Mouse (Mus musculus) kidney, embryonic 14.5 days (tissue): ENCODE measurements at regions not wholly inside any gene's neighbourhood (a gene's known extent, or its start where the extent isn't known, plus 50 kb on each side); places are given as distances from the start of the nearest gene placed in this dataset.
"Not testable (repeated sequence)": the region's sequence is repeated elsewhere in the genome, so short reads cannot be mapped to it uniquely, and the experiment has no call there.

Experiments used
- ATAC-seq: fragments of 200-750 bp; cut with Nextera tagmentation; 2 replicates; pipeline ENCODE4 v1.8.0; 2017; ENCODE audit warnings: moderate number of reproducible peaks, mild to moderate bottlenecking, moderate TSS enrichment, moderate library complexity; ENCODE audit not compliant: low FRiP score, low TSS enrichment
- H3K27ac ChIP-seq: fragments of 300-500 bp; sonication (generic); 2 replicates; pipeline ENCODE4 v1.5.1; 2014; ENCODE audit warnings: low read depth, mild to moderate bottlenecking, low read length, moderate library complexity, mixed read lengths
- H3K27me3 ChIP-seq: fragments of 300-500 bp; sonication (generic); 2 replicates; pipeline ENCODE4 v1.6.1; 2014; ENCODE audit warnings: mild to moderate bottlenecking, low read length; ENCODE audit not compliant: control insufficient read depth, insufficient read depth
- H3K36me3 ChIP-seq: fragments of 300-500 bp; sonication (generic); 2 replicates; pipeline ENCODE4 v1.6.1; 2014; ENCODE audit warnings: low read length, mixed read lengths; ENCODE audit not compliant: control insufficient read depth, insufficient read depth
- H3K4me1 ChIP-seq: fragments of 300-500 bp; sonication (generic); 2 replicates; pipeline ENCODE4 v1.6.1; 2014; ENCODE audit warnings: low read length, mixed read lengths; ENCODE audit not compliant: control insufficient read depth, insufficient read depth
- H3K4me2 ChIP-seq: fragments of 300-500 bp; sonication (generic); replicated peaks from 2 replicates; pipeline ENCODE4 v1.6.1; 2014; ENCODE audit warnings: low read depth, mild to moderate bottlenecking, low read length
- H3K4me3 ChIP-seq: fragments of 300-500 bp; sonication (generic); 2 replicates; pipeline ENCODE4 v1.5.1; 2014; ENCODE audit warnings: mild to moderate bottlenecking, low read length
- H3K9ac ChIP-seq: fragments of 300-500 bp; sonication (generic); 2 replicates; pipeline ENCODE4 v1.6.1; 2014; ENCODE audit warnings: low read depth, mild to moderate bottlenecking, low read length, moderate library complexity
- H3K9me3 ChIP-seq: fragments of 300-500 bp; sonication (generic); 2 replicates; pipeline ENCODE4 v1.6.1; 2016; ENCODE audit warnings: low read length; ENCODE audit not compliant: control insufficient read depth
- WGBS: fragments of 180-500 bp; shearing (Covaris S2); extraction: QIAGEN DNeasy Blood & Tissue Kit; methylation state at CpG from one replicate; pipeline ENCODE4 v1.1.7; 2014; 5-methylcytosine and 5-hydroxymethylcytosine counted together

DNA sequence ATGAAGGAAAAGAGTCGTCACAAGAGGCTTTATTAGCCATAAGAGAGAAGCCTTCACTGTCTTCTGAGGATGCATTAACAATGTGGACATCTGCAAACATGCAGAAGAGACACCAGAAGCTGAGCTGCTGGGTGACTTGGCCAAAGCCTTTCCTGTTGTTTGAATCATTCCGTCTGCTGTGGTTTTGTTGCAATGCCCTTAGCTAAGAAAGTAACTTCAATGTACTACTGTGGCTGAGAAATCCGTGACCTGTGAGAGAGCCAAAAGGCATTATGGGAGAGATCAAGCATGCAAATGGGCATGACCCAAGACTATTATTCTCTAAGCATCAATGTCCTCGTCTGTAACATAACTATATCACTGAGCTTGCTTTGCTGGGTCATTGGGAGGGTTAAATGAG, 132.7 kb upstream of the Mon1b start:
- Histone ChIP-seq H3K4me2 (no peak overlapping the region), H3K4me3 (no peak overlapping the region), H3K36me3 (no peaks in the 10 kb centered on the region), H3K9me3 (no peaks in the 10 kb centered on the region), H3K9ac (no peak overlapping the region), H3K4me1 (no peaks in the 10 kb centered on the region), H3K27me3 (no peaks in the 10 kb centered on the region), H3K27ac (no peak overlapping the region)
- WGBS, result 63% methylated on average over 4 of the region's 4 CpGs
- ATAC-seq, result no peak

DNA sequence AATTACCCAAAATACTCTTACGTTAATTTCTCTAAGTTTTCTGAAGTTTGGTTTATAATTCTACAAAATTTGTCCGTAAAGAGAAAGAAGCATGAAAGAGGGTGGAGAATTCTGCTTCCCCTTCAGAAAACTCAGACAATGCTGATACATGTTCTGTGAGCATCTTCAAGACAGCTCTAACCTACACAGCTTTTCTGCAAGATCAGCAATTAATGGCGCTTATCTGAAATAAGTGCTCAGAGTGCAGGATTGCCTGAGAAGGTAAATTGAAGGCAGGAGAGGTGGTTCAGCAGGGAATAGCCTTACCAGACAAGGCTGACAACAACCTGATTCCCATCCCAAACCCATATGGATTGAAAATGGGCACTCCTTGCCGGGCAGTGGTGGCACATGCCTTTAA, 122.5 kb upstream of the Mon1b start:
- Histone ChIP-seq H3K36me3 (no peaks in the 10 kb centered on the region), H3K4me2 (no peak overlapping the region), H3K27me3 (no peaks in the 10 kb centered on the region), H3K27ac (no peak overlapping the region), H3K4me1 (no peaks in the 10 kb centered on the region), H3K9ac (no peak overlapping the region), H3K4me3 (no peak overlapping the region), H3K9me3 (no peaks in the 10 kb centered on the region)
- ATAC-seq, result no peak
- 96% methylated on average over 4 of the region's 4 CpGs for WGBS

DNA sequence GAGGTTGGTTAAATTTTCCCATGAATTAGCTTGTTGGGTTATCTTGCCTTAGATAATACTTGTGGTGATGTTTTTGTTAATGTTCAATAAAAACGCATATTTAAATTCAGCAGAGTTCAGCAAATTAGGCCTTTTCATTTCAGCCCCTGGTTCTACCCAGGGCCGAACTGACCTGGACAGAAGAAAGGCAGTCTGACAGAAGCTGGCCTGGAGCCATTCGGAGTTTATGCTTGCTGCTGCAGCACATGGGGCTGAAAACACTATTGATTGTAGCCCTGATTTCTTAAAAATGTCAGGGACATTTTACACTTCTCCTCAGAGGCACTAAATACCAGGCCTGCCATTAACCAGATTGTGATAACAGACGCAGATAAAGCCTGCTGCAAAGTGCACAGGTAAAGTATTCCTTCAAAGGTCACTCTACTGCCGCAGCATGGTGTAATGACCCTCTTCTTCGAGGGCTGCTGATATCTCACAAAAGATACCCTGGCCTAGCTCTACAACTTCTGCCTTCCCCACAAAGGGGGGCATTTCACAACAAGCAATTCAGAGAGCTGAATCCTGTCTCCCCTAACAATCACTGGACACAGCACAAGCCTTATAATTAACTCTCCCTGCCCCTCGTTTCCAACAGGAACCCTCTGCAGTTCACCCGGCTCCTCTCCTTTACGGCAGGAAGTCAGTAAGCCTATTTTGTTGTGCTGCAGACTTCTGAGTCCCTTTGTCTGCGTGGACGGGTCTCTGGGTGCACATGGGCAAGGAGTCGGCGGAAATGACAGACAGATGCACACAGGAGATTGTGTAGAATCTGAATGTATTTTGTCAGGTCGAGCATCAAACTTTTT, 121.3 kb upstream of the Mon1b start:
- H3K9ac ChIP-seq, result no peak overlapping the region
- H3K27me3 ChIP-seq, result no peaks in the 10 kb centered on the region
- no peak overlapping the region for H3K4me3 ChIP-seq
- no peak overlapping the region for H3K27ac ChIP-seq
- 64% methylated on average over 14 of the region's 14 CpGs for WGBS
- H3K36me3 ChIP-seq, result no peaks in the 10 kb centered on the region
- no peak overlapping the region for H3K4me2 ChIP-seq
- H3K9me3 ChIP-seq, result no peaks in the 10 kb centered on the region
- ATAC-seq, result no peak
- H3K4me1 ChIP-seq, result no peaks in the 10 kb centered on the region

DNA sequence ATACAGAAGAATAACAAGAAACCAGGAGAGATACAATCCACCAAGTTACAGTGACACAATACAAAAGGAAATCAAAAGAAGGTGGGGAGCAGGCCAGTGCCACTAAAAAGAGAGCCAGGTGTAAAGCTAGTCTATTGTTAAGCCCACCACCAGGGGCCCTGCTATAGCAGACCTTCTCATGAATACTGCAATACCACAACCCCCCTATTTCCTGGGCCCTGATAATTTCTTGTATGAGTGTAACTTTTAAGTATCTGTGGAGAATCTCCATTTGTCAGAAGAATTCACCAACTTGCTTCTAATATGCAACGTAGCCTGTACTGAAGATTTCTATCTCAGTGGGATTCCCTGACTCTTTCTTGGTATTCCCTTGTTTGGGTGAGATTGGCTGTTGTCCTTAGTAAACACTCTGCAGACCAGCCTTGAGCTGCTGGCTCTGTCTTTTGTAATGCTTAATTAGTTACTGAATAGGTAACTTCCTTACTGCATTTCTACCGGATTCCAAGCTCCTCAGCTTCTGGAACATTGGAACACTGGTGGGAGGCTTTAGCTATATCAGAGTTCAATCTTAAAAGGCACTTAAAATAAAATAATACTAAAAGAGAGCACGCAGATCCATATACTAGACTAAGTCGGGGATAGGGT, 120.5 kb upstream of the Mon1b start:
- not testable (repeated sequence) for H3K4me1 ChIP-seq, H3K36me3 ChIP-seq, H3K4me2 ChIP-seq, ATAC-seq, H3K9me3 ChIP-seq, H3K27me3 ChIP-seq, H3K9ac ChIP-seq, H3K27ac ChIP-seq, H3K4me3 ChIP-seq
- 68% methylated on average over 4 of the region's 4 CpGs for WGBS

DNA sequence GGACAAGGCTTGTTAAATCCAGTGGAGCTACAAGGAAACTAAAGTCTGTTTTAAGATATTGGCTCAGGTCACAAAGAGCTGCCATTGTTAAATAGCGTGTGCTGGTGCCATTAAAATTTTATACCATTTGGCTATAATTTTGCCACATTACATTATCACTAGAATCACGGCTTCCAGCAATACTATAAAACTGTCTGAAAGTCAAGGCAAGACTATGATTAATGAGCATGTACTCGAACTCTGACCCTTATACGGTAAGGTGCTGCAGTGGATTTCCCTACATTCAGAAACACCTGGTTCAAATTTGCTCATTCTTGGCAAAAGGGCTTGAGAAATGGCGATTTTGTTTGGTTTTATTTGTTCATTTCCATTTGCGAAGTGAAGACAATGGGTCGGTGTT, 119.2 kb upstream of the Mon1b start:
- H3K9me3 ChIP-seq, result no peaks in the 10 kb centered on the region
- no peak for ATAC-seq
- no peaks in the 10 kb centered on the region for H3K27me3 ChIP-seq
- no peak overlapping the region for H3K27ac ChIP-seq
- no peak overlapping the region for H3K4me3 ChIP-seq
- no peaks in the 10 kb centered on the region for H3K36me3 ChIP-seq
- H3K4me1 ChIP-seq, result no peaks in the 10 kb centered on the region
- no peak overlapping the region for H3K4me2 ChIP-seq
- no peak overlapping the region for H3K9ac ChIP-seq
- WGBS, result 71% methylated on average over 7 of the region's 7 CpGs

DNA sequence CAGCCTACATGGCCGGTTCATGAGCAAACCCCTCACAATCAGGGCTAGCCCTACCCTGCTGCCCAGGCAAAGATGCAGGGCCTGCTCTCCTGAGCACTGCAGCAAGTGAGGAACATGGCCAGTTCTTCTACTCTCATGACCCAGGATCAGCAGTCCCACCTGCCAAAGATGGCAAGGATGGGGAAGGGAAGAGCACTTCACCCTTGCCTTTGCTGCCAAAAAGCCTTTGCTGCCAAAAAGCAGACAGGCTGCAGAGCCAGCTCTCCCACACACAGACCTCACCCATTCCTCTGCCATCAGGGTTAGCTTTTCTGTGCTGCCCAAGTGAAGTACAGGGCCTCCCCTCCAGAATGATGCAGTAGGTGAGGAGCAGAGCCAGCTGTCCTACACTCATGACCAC, 117.5 kb upstream of the Mon1b start:
- no peak overlapping the region for H3K27ac ChIP-seq
- H3K4me1 ChIP-seq, result no peaks in the 10 kb centered on the region
- no peaks in the 10 kb centered on the region for H3K9me3 ChIP-seq
- H3K9ac ChIP-seq, result no peak overlapping the region
- no peaks in the 10 kb centered on the region for H3K27me3 ChIP-seq
- H3K4me3 ChIP-seq, result no peak overlapping the region
- ATAC-seq, result no peak
- 93% methylated on average over 1 of the region's 1 CpGs for WGBS
- no peaks in the 10 kb centered on the region for H3K36me3 ChIP-seq
- no peak overlapping the region for H3K4me2 ChIP-seq

DNA sequence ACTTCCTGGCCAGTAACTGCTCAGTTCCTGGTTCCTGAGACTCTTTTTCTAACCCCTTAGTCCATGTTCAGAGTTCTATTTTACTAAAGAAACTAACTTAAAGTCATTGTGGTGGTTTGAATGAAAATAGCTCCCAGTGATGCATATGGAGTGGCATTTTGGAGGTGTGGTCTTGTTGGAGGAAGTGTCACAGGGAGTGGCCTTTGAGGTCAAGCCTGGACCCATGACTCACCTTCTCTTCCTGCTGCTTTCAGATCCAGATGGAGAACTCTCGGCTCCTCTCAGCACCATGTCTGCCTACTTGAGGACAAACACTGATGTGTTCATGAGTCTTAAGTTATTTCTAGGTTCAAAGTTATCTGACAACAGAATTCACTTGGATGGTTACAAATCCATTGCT, 111.8 kb upstream of the Mon1b start:
- no peaks in the 10 kb centered on the region for H3K36me3 ChIP-seq
- H3K4me2 ChIP-seq, result no peak overlapping the region
- no peak overlapping the region for H3K9ac ChIP-seq
- H3K4me3 ChIP-seq, result no peak overlapping the region
- H3K27ac ChIP-seq, result no peak overlapping the region
- no peaks in the 10 kb centered on the region for H3K9me3 ChIP-seq
- no peaks in the 10 kb centered on the region for H3K27me3 ChIP-seq
- WGBS, result 59% methylated on average over 1 of the region's 1 CpGs
- H3K4me1 ChIP-seq, result no peaks in the 10 kb centered on the region
- no peak for ATAC-seq

DNA sequence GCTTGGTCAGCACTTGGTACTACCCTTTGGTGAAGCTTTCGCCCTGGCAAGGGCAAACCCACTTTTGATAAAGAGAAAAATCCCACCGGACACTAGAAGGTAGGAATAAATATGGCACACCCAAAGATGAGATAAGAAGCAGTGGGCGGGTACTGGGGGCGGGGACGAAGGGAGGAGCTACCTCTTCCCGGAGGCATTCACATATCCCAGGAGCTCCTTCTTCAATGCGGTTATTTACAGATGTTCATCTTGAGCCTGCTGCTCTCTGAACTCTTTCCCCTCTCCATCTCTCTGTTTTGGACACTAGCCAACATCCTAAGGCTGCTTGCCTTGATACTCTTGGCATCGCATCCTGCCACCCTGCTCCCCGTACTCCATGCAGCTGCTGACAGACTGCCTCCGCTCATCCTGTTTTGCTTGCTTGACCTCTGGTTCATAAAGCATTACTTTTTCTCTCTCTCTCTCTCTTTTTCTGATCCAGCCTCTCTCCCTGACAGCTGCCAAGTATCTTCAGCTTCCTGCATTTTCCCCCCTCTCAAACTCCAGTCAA, 104.2 kb upstream of the Mon1b start:
- H3K27ac ChIP-seq, result peak overlapping the region; percentile 47; the same call in 1 of the 2 replicates
- 54% methylated on average over 10 of the region's 10 CpGs for WGBS
- 0 out of 2 replicates have a peak, but pooled peaks have one; percentile 30 for ATAC-seq
- H3K36me3 ChIP-seq, result no peaks in the 10 kb centered on the region
- no peak overlapping the region for H3K4me3 ChIP-seq
- H3K9me3 ChIP-seq, result no peaks in the 10 kb centered on the region
- H3K27me3 ChIP-seq, result no peaks in the 10 kb centered on the region
- H3K4me2 ChIP-seq, result no peak overlapping the region
- H3K9ac ChIP-seq, result no peak overlapping the region
- 0 out of 2 replicates have a peak, but pooled peaks cover 4% of the 10 kb centered on the region for H3K4me1 ChIP-seq

DNA sequence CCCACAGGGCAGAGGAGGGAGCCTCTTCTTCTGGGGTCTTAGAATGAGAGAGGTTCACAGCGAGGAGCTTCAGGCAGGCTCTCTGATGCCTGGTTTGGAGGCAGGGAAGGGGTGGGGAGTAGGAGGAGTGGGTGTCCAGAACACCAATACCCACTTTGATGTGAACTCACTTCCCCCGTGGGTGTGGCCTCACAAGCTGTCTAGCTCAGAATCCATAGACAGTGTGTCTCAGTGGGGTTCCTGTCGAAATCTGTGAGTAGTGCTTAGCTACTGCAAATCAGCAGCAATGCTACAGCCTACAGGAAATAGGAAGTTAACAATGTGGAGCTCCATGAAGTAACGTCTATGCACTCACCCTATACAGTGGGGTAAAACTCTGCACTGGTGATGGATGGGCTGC, 102.5 kb upstream of the Mon1b start:
- Histone ChIP-seq H3K27me3 (no peaks in the 10 kb centered on the region), H3K4me1 (0 out of 2 replicates have a peak, but pooled peaks cover 4% of the 10 kb centered on the region), H3K4me2 (no peak overlapping the region), H3K36me3 (no peaks in the 10 kb centered on the region), H3K9me3 (no peaks in the 10 kb centered on the region), H3K9ac (no peak overlapping the region), H3K27ac (no peak overlapping the region), H3K4me3 (no peak overlapping the region)
- ATAC-seq, result no peak
- WGBS, result 57% methylated on average over 4 of the region's 4 CpGs
